Mouse (Mus musculus): ENCODE measurements at regions not wholly inside any gene's neighbourhood (a gene's known extent, or its start where the extent isn't known, plus 50 kb on each side); places are given as distances from the start of the nearest gene placed in this dataset.
"Not testable (repeated sequence)": the region's sequence is repeated elsewhere in the genome, so short reads cannot be mapped to it uniquely, and the experiment has no call there.

DNA sequence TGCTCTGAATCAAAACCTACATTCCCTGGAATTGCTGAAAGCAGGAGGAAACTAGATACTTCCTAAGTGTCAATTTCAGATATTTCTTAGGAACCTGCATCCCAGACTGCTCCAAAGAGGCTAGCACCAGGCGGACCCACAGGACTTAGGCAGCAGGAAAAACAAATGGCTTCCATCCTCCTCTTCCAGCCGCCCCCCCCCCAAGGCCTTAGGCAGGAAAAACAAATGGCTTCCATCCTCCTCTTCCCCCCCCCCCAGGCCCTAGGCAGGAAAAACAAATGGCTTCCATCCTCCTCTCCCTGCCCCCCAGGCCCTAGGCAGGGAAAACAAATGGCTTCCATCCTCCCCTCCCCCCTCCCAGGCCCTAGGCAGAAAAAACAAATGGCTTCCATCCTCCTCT lies 64.5 kb upstream of the Nap1l2 start:
- no peak for DNase-seq (ENCODE audit: low spot score)

DNA sequence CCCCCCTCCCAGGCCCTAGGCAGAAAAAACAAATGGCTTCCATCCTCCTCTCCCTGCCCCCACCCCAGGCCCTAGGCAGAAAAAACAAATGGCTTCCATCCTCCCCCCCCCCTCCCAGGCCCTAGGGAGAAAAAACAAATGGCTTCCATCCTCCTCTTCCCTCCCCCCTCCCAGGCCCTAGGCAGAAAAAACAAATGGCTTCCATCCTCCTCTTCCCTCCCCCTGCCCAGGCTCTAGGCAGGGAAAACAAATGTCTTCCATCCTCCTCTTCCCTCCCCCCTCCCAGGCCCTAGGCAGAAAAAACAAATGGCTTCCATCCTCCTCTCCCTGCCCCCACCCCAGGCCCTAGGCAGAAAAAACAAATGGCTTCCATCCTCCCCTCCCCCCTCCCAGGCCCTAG lies 65.0 kb upstream of the Nap1l2 start:
- not testable (repeated sequence) for DNase-seq (ENCODE audit: low spot score)

DNA sequence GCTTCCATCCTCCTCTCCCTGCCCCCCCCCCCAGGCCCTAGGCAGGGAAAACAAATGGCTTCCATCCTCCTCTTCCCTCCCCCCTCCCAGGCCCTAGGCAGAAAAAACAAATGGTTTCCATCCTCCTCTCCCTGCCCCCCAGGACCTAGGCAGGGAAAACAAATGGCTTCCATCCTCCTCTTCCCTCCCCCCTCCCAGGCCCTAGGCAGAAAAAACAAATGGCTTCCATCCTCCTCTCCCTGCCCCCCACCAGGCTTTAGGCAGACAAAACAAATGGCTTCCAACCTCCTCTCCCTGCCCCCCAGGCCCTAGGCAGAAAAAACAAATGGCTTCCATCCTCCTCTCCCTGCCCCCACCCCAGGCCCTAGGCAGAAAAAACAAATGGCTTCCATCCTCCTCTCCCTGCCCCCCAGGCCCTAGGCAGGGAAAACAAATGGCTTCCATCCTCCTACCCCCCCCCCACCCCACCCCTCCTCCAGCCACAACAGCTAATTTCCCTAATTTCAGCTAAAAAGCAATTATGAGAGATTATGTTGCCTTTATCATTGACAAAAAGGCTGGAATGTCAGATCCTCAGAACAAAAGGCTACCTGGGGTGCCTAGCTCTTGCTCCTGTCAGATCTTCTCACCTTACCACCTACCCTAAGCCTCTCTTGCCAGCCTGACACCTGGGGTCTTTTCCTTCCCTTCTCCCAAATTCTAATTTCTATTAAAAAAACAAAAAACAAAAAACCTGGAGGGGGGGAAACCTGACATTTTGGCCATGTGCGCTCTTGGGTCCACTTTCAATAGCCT lies 65.8 kb upstream of the Nap1l2 start:
- not testable (repeated sequence) for DNase-seq (ENCODE audit: low spot score)

GRCm38 (mm10) chrX:103252881-103253280 lies 66.4 kb upstream of the Nap1l2 start:
- no peak for DNase-seq (ENCODE audit: low spot score)

DNA sequence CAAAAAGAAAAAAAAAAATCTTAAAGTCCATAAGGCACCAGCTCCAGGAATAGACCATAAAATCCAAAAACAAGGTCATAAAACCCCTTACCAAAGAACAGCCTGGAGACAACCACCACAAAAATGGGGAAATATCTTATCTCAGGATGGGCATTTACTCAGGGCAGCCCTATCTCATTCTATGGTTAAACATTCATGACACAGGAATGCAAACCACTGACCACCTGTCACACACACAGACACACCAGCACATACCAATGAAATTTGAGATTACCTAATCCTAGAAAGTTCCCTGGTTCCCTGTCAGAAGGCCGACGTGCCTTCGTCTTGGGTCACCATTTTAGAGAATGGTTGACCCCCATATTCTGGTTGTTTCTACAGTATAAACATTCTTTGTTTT lies 66.3 kb upstream of the Cdx4 start:
- no peak for DNase-seq (ENCODE audit: low spot score)

DNA sequence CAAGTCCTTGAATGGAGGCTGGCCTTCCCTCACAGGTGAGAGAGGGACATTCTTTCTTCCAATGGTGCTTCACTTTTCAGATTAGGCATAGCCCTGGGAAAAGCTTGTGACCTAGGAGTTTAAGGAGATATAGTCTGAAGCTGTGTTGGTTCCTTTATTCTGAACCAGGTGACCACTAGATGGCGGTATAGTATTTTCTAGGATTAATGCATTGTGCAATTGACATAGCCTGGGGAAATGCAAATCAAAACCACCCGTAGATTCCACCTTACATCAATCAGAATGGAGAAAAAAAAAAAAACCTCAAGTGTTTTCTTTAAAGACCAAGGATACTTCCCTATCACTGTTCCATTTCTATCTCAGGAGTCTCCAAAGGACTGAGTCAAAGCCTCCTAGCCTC lies 61.3 kb upstream of the Cdx4 start:
- DNase-seq (ENCODE audit: low spot score) = peak; percentile 26
